Mouse (Mus musculus) adrenal gland, adult 2 months (tissue): ENCODE data around the gene Phf12. TPM values are rescaled to one million over a fixed set of nuclear protein-coding genes. Genes with fewer than 3 reads are reported as not detected.

ENCODE experiments used
- DNase-seq: peaks from one replicate; pipeline ENCODE4 v3.0.0; 2021
- microRNA-seq, 2 experiments: library from miRNA; unstranded; fragments of <30 nt; microRNA quantifications; one replicate each; pipeline ENCODE4 v1.2.0; 2021
- polyA plus RNA-seq: library from polyadenylated mRNA; depleted of rRNA; stranded (reverse); fragments of >200 nt; gene quantifications from 2 replicates; pipeline ENCODE4 v1.2.3, GENCODE M21; 2012; rRNA removed
- total RNA-seq, 2 experiments: library from RNA; stranded (reverse); gene quantifications; 2 replicates each; pipeline ENCODE4 v1.2.3; 2021

Phf12 gene
- total and polyA plus RNA-seq, 3 experiments, result 47.1 to 70.3 (median 53.2) TPM

GRCm38 (mm10) chr11:78073577-78074276 is 91.2 kb downstream of the Phf12 start:
- DNase-seq, result no peak

- DNase-seq, result no peak
Measured at GRCm38 (mm10) chr11:78074277-78074652, 91.7 kb downstream of the Phf12 start.

- DNase-seq, result no peak
Measured at GRCm38 (mm10) chr11:78074666-78075065, 92.1 kb downstream of the Phf12 start.

Small RNA genes within 50 kb of the gene (microRNA-seq; reads per million reads assigned to microRNA genes)
- gene Mir144 (126 to 1,370 reads per million in 2 experiments), gene Mir451a (0 reads per million in 2 experiments), gene Mir451b (0 reads per million in 2 experiments)

Other genes with a start within 250 kb of the Phf12 start
- gene Myo18a, start 219.5 kb upstream of the Phf12 start, total RNA-seq, result 10 to 100 TPM; 50.4 to 75.6 TPM
- 66.5 and 70.4 TPM in 2 replicates for gene Myo18a, start 219.5 kb upstream of the Phf12 start, polyA plus RNA-seq
- gene Gm10277, start 195.0 kb upstream of the Phf12 start, total RNA-seq, result not detected
- not detected in 2 replicates for gene Gm10277, start 195.0 kb upstream of the Phf12 start, polyA plus RNA-seq
- 1 to 10 TPM in 1 of 2 experiments, under 1 TPM in 1; 0.35 to 1.8 TPM for gene Pipox, start 88.7 kb upstream of the Phf12 start, total RNA-seq
- 3.0 and 4.3 TPM in 2 replicates for gene Pipox, start 88.7 kb upstream of the Phf12 start, polyA plus RNA-seq
- 1 to 10 TPM; 2.9 to 4.4 TPM for gene Sez6, start 52.0 kb upstream of the Phf12 start, total RNA-seq
- gene Sez6, start 52.0 kb upstream of the Phf12 start, polyA plus RNA-seq, result 1.5 and 2.0 TPM in 2 replicates
- gene Dhrs13, start 49.5 kb downstream of the Phf12 start, total RNA-seq, result 10 to 100 TPM in 1 of 2 experiments, 1 to 10 TPM in 1; 8.9 to 17.3 TPM
- 20.3 and 26.3 TPM in 2 replicates for gene Dhrs13, start 49.5 kb downstream of the Phf12 start, polyA plus RNA-seq
- 10 to 100 TPM; 85.6 to 88.9 TPM for gene Flot2, start 55.2 kb downstream of the Phf12 start, total RNA-seq
- 144 and 179 TPM in 2 replicates for gene Flot2, start 55.2 kb downstream of the Phf12 start, polyA plus RNA-seq
- 10 to 100 TPM; 30.1 to 35.0 TPM for gene Eral1, start 97.6 kb downstream of the Phf12 start, total RNA-seq
- gene Eral1, start 97.6 kb downstream of the Phf12 start, polyA plus RNA-seq, result 42.0 and 49.7 TPM in 2 replicates
- gene Fam222b, start 111.9 kb downstream of the Phf12 start, total RNA-seq, result 10 to 100 TPM; 19.7 to 24.2 TPM
- 38.4 and 41.7 TPM in 2 replicates for gene Fam222b, start 111.9 kb downstream of the Phf12 start, polyA plus RNA-seq
- 10 to 100 TPM; 29.8 to 31.2 TPM for gene Traf4, start 182.8 kb downstream of the Phf12 start, total RNA-seq
- 128 and 131 TPM in 2 replicates for gene Traf4, start 182.8 kb downstream of the Phf12 start, polyA plus RNA-seq
- gene Nek8, start 193.9 kb downstream of the Phf12 start, total RNA-seq, result 10 to 100 TPM in 1 of 2 experiments, 1 to 10 TPM in 1; 6.5 to 12.1 TPM
- 26.7 and 30.5 TPM in 2 replicates for gene Nek8, start 193.9 kb downstream of the Phf12 start, polyA plus RNA-seq
- 10 to 100 TPM; 40.4 to 61.5 TPM for gene Tlcd1, start 194.0 kb downstream of the Phf12 start, total RNA-seq
- 319 and 423 TPM in 2 replicates for gene Tlcd1, start 194.0 kb downstream of the Phf12 start, polyA plus RNA-seq
- 1,000 to 10,000 TPM; 1,792 to 2,242 TPM for gene Rpl23a, start 200.8 kb downstream of the Phf12 start, total RNA-seq
- gene Rpl23a, start 200.8 kb downstream of the Phf12 start, polyA plus RNA-seq, result 21.4 and 29.1 TPM in 2 replicates
- 10 to 100 TPM; 64.7 to 99.1 TPM for gene Rab34, start 205.7 kb downstream of the Phf12 start, total RNA-seq
- 240 and 334 TPM in 2 replicates for gene Rab34, start 205.7 kb downstream of the Phf12 start, polyA plus RNA-seq
- 10 to 100 TPM; 20.5 to 24.4 TPM for gene Proca1, start 210.6 kb downstream of the Phf12 start, total RNA-seq
- gene Proca1, start 210.6 kb downstream of the Phf12 start, polyA plus RNA-seq, result 1.2 and 1.6 TPM in 2 replicates